Mouse (Mus musculus) spleen, adult 10 weeks (tissue): Measurements from ENCODE around the gene Cd53. TPM values are rescaled to one million over a fixed set of nuclear protein-coding genes. Genes with fewer than 3 reads are reported as not detected.

Source experiments
- polyA plus RNA-seq: library from polyadenylated mRNA; stranded (reverse); fragments of 350-450 nt; fragmentation: Illumina TruSeq; extraction: RNeasy Lipid Tissue Mini Kit (QIAGEN cat#74804); gene quantifications from one replicate; pipeline ENCODE4 v1.2.3, GENCODE M21; 2015; ENCODE audit warnings: low replicate concordance; ENCODE audit not compliant: insufficient read depth

Gene Cd53
- polyA plus RNA-seq: 781 TPM

DNA sequence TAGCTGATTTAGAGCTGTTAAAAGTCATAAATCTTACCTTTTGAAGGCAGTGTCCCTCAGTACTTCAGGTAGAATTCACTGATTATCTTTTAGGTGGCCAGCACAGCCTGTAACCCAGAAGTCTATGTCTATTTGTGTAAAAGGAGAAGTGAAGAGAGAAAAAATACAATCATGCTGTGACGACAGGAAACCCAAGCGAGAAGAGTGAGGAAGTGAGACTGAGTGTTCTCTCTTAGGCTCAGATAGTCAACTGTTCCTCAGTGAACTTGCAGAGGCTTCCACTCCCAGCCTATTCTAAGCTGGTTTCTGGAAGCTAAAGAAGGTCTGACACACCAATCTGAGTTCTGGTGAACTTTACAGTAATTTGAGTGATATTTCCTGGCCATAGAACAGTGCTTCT lies at the start of gene Cd53:
Cd53 (minus strand) TSS at position 220 of the 400 bp plus-strand sequence.

DNA sequence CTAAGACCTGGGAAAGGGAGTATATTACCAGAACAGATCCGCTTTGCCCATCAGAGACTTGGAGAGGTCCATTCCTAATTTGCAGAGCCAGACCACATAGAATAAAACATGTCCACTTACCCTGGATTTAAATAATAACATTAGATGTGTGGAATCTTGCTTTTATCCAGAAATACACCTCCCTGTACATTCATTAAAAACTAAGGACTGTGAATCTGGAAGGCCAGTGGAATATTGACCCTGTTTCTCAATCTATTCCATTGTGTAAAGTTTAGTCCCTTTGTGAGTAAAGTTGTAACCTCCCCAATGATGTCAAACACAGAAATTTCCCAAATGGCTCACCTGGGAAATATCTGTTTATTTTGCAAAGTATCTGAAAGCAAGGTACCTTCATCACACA lies 36.2 kb upstream of the Cd53 start, which contains the start of gene Olfr266:
Olfr266 (minus strand) TSS at position 101 of the 400 bp plus-strand sequence.

Other genes with a start within 250 kb of the Cd53 start
- 141 TPM for gene Dram2, start 242.4 kb downstream of the Cd53 start, polyA plus RNA-seq
- gene Cept1, start 242.3 kb downstream of the Cd53 start, polyA plus RNA-seq: 144 TPM
- 83.2 TPM for gene Lrif1, start 105.2 kb downstream of the Cd53 start, polyA plus RNA-seq
- not detected for gene Olfr266, start 36.1 kb upstream of the Cd53 start, polyA plus RNA-seq
- gene Kcna3, start 246.0 kb upstream of the Cd53 start, polyA plus RNA-seq: 11.1 TPM